Mouse (Mus musculus): ENCODE results near the gene Vps52.

DNA sequence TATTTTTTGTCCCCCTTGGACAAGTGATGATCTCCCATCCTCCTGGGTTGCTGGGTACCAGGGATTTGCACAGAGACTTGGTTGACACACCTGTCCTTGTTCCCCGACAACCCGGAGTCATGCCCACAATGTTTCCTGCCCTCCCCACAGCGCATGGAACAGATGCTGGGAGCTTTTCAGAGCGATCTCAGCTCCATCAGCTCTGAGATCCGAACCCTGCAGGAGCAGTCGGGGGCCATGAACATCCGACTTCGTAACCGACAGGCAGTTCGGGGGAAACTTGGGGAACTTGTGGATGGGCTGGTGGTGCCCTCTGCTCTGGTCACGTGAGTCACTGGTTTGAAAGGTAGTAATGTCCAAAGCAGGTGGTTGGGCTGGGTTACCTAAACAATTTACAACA lies 2.8 kb downstream of the Vps52 start:
- TF ChIP-seq CTCF (IDR thresholded peaks at IDR 0.05; ENCODE audit: low read depth, low read length) (no peak), POLR2A (IDR thresholded peaks at IDR 0.05; ENCODE audit: extremely low read depth, insufficient read depth, low read length) (no peak)

Data from liver, adult 2 months (tissue).